ENCODE assay signal across 21 mouse cellular contexts in genomic region chr3:27968671-27969070, GRCm38 (mm10). TPM values are rescaled to one million over a fixed set of nuclear protein-coding genes. Genes with fewer than 3 reads are reported as not detected.
A peak's percentile ranks its signal among the peaks of the same experiment; 100 is the strongest.
DNase-seq lines count a peak whose midpoint lies in the region; ATAC-seq and TF ChIP-seq lines count a peak whose summit lies in the region.
"Had no signal": no experiment of that assay in that cellular context is flagged by ENCODE, and none has a peak within 500 bp of the region (broad histone marks: within the 10 kb centered on the region; RNA-seq: fewer than 3 reads in every experiment).

No protein-coding gene starts in this region.

- no peak for TF ChIP-seq CTCF in lung, adult 2 months (IDR thresholded peaks at IDR 0.05; ENCODE audit: insufficient read depth, low read length)

- no peak overlapping the region for H3K4me2 ChIP-seq in forebrain, embryonic 15.5 days (replicated peaks)
- H3K4me2 ChIP-seq: heart, embryonic 12.5 days; hindbrain, embryonic 14.5 days; neural tube, embryonic 12.5 days had no signal

- intact Hi-C loops in left cerebral cortex, postnatal 36 days (cut with DNase I), result loop anchor here (10.0 kb wide), 1 partner anchor 504 kb away; no protein-coding TSS in a partner anchor

- H3K9me3 ChIP-seq in forebrain, embryonic 15.5 days, result no peaks in the 10 kb centered on the region
- H3K9me3 ChIP-seq: G1E; heart, embryonic 12.5 days; neural tube, embryonic 12.5 days had no signal

- DNase-seq in layer of hippocampus, adult 11-12 months (ENCODE audit: low spot score), result peak; percentile 16
- DNase-seq in layer of hippocampus, postnatal 14 days (ENCODE audit: low spot score in 2 of 2), result no peak
- DNase-seq in right cerebral cortex, adult 18-20 months, result peak; percentile 49
- DNase-seq in right cerebral cortex, postnatal 4 days, result no peak
- peak; percentile 46 to 49 for DNase-seq in left cerebral cortex, postnatal 36 days (ENCODE audit: low spot score in 2 of 2)
- no peak for DNase-seq in gastrocnemius, postnatal 25 days
- no peak for DNase-seq in lung, adult 2 months
- DNase-seq: adrenal gland, postnatal 10 days; cerebellum, postnatal 14 days; embryo, embryonic 11 days; heart, postnatal 14 days; kidney, postnatal 4 days; liver; lung, adult 18-20 months had no signal

- ATAC-seq in forebrain, embryonic 15.5 days (replicated peaks), result no peak
- ATAC-seq: activated CD4-positive, CD25-positive, alpha-beta regulatory T cell, adult 4 months had no signal

- H3K4me3 ChIP-seq in forebrain, embryonic 15.5 days, result no peak overlapping the region
- H3K4me3 ChIP-seq in lung, adult 2 months (replicated peaks; ENCODE audit: extremely low read depth, low read depth, low read length), result no peak overlapping the region
- H3K4me3 ChIP-seq: heart, embryonic 12.5 days; neural tube, embryonic 12.5 days had no signal

- WGBS in forebrain, embryonic 15.5 days, result 87% methylated on average over 8 of the region's 8 CpGs
- WGBS in lung, adult 2 months, result 79% methylated on average over 8 of the region's 8 CpGs

- no peak overlapping the region for H3K9ac ChIP-seq in forebrain, embryonic 15.5 days (replicated peaks)
- H3K9ac ChIP-seq: heart, embryonic 12.5 days; hindbrain, embryonic 14.5 days; neural tube, embryonic 12.5 days had no signal

- H3K4me1 ChIP-seq in forebrain, embryonic 15.5 days, result 0 out of 2 replicates have a peak, but pooled peaks cover 2% of the 10 kb centered on the region
- no peaks in the 10 kb centered on the region for H3K4me1 ChIP-seq in lung, adult 2 months (ENCODE audit: control insufficient read depth, insufficient read depth, low read length)
- H3K4me1 ChIP-seq: heart, embryonic 12.5 days had no signal

- H3K27me3 ChIP-seq in forebrain, embryonic 15.5 days, result no peaks in the 10 kb centered on the region
- H3K27me3 ChIP-seq: heart, embryonic 12.5 days; neural tube, embryonic 12.5 days had no signal

- H3K36me3 ChIP-seq in forebrain, embryonic 15.5 days, result no peaks in the 10 kb centered on the region
- H3K36me3 ChIP-seq: G1E; heart, embryonic 12.5 days; neural tube, embryonic 12.5 days had no signal

- no peak overlapping the region for H3K27ac ChIP-seq in forebrain, embryonic 15.5 days (replicated peaks)
- H3K27ac ChIP-seq: hindbrain, embryonic 14.5 days; neural tube, embryonic 12.5 days; stomach, postnatal 0 days had no signal

- TF ChIP-seq POLR2A in lung, adult 2 months (IDR thresholded peaks at IDR 0.05; ENCODE audit: borderline replicate concordance, extremely low read depth, low read depth, low read length), result no peak

RNA-seq across cellular contexts. Expression of gene Pld1, which starts 30.2 kb away (rescaled TPM):
- total RNA-seq in layer of hippocampus, postnatal 14 days (2021), result 10 to 100 TPM; 11.6 to 13.6 TPM
- 10 to 100 TPM in 1 of 2 experiments, 1 to 10 TPM in 1; 6.9 to 13.7 TPM for total RNA-seq in left cerebral cortex, postnatal 36 days (2021)
- 1 to 10 TPM; 4.4 to 5.4 TPM for total RNA-seq in gastrocnemius, postnatal 25 days (2021)
- polyA plus RNA-seq in forebrain, embryonic 15.5 days (2015; fragmentation: Nextera tagmentation; extraction: Ambion mirVana), result 2.1 and 2.2 TPM in 2 replicates
- polyA plus RNA-seq in lung, adult 2 months (2012; rRNA removed), result 5.9 and 9.0 TPM in 2 replicates
- polyA plus RNA-seq: G1E had no signal

Comparison
In these comparisons a context has a peak if more than half of its experiments do, and no peak if none do; other contexts are left out.
1. DNase-seq: peak in layer of hippocampus, adult 11-12 months (single experiment), right cerebral cortex, adult 18-20 months (single experiment) and left cerebral cortex, postnatal 36 days (2 of 2); none in layer of hippocampus, postnatal 14 days (0 of 2), right cerebral cortex, postnatal 4 days (single experiment), gastrocnemius, postnatal 25 days (single experiment) and lung, adult 2 months (single experiment).